Mouse (Mus musculus): Measurements from ENCODE around the gene Isyna1.

Gene Isyna1

DNA sequence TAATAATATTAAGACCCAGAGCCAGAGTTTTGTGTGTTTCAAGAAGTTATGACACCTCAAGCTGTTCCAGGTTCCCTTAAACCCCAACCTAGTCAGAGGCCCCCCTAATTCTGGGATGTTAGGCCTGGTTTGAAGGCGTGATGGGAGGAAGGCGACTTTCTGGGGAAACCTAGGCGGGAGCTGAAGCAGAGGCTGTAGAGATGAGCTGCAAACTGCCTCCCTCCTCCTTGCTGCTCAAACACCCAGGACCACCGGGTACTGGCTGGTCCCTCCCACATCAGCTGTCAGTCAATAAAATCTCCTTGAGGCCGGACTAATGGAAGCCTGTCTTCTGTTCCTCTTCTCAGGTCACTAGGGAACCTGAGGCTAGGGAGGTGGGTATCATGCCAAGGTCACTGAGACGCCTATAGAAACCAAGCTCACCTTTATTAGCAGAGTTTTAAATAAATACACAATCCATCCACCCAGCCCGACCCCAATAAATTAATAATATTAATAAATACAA lies 34.9 kb downstream of the Isyna1 start:
- 54% methylated on average over 7 of the region's 7 CpGs for WGBS

DNA sequence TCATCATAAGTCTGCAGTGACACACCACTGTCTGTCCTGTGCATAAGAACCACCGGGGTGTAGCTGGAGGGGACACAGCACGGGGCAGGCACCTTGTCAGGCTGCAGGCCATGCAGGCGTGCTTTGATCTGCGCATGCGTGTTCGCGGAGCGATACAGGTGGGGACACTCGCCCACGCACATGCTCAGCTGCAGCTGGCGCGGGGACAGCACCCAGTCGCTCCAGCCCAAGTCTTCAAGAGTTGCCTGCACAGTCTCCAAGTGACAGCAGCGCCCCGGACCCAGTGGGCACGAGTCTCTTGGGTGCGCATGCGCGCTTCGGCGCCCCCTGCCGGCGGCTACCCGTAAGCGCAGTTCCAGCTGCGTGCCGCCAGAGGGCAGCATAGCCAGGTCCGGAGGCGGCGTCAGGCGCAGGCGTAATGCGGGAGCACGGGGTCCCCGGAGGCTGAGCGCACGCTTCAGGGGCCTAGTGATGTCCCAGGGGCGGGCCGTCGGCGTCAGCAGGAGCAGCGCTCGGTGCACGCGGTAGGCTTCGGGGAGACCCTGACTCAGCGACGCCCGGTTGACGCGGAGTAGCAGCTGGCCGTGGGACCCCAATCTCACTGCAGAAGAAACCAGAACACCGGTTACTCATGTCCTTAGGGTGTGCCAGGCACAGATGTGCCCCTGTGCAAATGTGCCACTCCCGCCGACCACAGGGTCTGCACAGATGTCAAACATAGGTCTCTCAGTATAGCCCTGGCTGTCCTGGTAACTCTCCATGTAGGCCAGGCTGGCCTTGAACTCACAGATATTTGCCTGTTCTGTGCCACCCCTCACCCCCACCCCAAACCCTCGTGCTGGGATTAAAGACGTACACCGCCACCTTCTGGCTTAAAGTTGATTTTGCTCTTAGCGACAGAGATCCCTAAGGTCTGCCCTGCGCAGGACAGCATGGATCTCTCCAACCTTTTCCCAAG lies 35.7 kb downstream of the Isyna1 start:
- under 1% methylated on average over 60 of the region's 60 CpGs for WGBS

DNA sequence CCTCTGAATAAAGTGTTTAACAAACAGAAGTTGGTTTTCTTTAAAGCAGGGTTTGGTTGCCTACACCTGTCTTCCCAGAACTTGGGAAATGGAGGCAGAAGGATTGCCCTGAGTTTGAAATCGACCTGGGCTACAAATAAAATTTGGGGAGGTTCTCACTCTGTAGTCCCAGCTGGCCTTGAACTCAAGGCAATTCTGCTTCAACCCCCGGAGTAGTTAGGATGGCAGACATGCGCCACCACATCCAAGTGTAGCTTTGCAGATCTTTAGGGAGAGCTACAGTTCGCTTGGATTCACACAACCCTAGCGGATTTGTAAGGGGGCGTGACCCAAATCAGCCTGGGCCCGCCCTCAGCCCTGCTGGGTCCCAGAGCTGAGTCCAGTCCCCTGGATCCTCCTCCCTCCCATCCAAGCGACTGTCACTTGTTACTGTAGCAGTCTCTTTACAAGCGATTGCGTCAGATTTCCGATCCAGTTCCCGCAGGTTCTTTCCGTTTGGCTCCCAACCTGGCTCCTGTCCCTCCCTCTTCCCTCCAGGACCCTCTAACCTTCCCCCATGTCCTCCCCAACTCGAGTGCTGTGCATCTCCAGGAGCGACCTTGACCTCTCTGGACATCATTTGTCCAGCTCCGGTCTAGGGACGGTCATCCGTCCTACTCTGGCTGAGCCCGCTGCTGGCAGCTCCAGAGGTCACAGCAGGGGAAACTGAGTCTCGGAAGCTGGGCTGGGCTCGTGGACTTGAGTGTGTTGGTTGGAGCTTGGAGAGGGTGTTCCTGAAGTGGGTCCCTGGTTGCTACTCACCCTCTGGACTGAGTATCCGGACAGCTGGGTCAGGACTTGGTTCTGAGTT lies 36.6 kb downstream of the Isyna1 start:
- WGBS, result 15% methylated on average over 22 of the region's 22 CpGs

DNA sequence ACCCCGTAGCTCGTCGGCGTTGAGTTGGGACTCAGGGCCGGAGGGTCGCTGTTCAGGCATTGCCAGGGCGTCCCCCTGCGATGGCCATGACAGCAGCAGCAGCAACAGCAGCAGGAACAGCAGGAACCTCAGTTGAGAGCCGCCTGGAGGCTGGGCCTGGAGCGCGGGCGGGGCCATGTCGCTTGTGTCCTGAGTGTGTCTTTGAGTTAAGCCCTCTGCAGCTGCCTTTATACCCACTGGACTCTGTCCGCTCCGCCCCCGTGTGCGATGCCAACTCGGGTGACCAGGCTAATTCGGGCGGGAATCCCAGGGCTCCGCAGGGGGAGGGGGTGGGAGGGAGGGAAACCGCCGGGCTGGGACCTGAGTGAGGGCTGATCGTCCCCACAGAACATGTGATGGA lies 37.3 kb downstream of the Isyna1 start:
- WGBS, result 25% methylated on average over 24 of the region's 24 CpGs

GRCm38 (mm10) chr8:70632346-70632892 lies 38.2 kb downstream of the Isyna1 start, which contains the start of gene Gdf15:
Gene Gdf15 (minus strand): TSS chr8:70632456.
- WGBS, result 93% methylated on average over 6 of the region's 6 CpGs

GRCm38 (mm10) chr8:70634066-70634465 lies 39.9 kb downstream of the Isyna1 start:
- WGBS, result 56% methylated on average over 6 of the region's 6 CpGs

DNA sequence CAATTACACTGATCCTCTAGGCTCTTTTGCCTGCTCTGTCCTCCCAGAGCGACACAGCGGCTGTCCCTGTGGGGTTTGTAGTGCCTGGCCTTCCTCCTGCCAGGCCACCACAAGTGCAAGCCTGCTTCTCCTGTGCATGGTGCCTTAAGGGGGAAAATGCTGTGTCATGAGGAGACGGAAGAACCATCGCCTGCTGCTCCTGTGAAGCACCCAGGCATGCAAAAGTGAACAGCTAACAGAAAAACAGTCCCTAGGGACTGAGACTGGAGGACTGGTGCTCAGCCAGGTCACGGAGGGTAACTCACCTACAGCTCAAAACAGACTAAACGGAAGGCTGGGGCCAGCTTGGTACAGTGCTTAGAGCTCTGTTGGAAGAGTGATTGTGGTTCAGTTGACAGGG lies 41.4 kb downstream of the Isyna1 start:
- WGBS, result 84% methylated on average over 6 of the region's 6 CpGs

- WGBS, result 82% methylated on average over 8 of the region's 8 CpGs
These were observed 42.7 kb downstream of the Isyna1 start for GRCm38 (mm10) chr8:70636838-70637237.

- 86% methylated on average over 9 of the region's 9 CpGs for WGBS
These were observed 44.6 kb downstream of the Isyna1 start for GRCm38 (mm10) chr8:70638752-70639151.

DNA sequence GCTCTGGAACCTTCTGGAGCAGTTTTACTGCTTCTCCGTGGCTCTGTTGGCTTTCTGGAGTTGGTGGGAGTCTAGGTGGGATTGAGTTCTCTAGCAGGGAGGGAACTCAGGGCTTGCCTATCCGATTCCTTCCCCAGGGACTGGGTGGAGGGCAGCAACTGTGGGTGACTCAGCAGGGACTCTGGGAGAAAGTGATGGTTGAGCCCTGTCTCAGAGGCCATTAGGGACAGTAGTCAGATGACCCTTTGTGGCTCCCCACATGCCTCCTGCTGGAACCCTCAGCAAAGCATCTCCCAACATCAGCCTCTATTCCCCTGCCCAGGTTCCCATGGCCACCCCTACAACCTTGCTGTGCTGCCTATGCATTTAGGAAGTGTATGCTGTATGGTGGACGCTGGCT lies 48.8 kb downstream of the Isyna1 start:
- 73% methylated on average over 3 of the region's 3 CpGs for WGBS

DNA sequence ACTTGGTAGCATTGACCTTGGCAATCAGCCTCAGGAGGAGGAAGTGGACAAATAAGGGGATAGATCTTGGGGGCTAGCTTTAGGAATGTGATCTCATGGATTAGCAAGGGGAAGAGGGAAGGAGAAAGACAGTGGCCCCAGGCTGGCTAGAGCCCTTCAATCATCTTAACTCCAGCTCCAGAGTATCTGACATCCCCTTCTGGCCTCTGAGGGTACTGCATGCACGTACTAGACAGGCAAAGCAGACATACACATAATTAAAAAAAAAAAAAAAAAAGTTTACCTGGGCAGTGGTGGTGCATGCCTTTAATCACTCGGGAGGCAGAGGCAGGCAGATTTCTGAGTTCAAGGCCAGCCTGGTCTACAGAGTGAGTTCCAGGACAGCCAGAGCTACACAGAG lies 49.9 kb downstream of the Isyna1 start:
- 90% methylated on average over 2 of the region's 2 CpGs for WGBS

DNA sequence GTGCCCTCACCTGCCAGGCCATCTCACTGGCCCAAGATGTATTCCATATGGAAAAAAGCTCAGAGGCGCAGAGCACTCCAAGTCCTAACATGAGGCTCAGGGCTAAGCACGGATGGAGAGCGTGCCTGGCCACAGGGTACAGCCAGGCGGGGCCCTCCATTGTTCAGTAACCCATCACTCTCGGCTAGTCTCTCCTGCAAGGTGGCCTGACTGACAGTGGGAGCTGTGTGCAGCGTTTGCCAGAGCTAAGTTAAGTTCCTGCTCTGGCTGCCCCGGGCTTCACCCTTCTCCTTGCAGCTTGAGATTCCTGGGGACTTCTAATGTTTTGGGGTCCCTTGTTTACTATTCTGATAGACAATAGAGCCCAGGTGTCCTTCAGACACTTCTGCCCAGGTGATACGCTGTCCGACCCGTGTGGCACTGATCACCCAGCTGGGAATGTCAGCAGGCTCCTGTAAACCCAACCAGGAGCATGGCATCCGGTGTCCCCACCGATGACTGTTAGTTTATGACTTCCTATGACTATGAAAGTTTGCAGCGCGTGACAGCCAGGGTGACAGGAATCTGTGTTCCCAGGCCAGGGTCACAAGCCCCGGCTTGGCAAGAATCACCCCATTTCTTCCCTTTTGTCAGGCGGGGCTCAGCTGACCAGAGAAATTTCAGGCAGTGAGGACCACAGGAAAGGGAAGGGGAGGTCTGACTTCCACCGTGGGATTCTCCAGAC lies 51.5 kb downstream of the Isyna1 start:
- WGBS, result 60% methylated on average over 17 of the region's 17 CpGs

DNA sequence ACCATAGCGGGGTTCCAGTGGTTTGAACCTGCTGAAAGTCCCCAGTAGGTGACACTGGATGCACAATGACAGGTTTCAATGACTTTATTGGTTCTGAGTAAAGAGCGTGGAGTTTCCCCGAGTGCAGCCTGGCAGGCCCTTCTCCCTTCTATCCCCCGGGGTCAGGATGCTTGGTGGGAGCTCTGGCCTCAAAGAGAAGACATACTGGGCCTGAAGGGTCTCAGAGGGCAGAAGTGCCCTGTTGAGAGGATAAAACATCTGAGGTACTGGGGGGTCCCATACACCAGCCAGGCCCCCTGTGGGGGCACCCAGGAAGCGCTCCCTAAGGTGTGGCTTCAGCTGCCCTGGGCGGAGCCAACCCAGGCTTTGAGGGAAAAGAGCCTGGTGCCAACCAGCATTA lies 52.2 kb downstream of the Isyna1 start:
- 85% methylated on average over 6 of the region's 6 CpGs for WGBS
